8 mouse cellular contexts compared by ENCODE assay signal in genomic region chr4:46450020-46450518, GRCm38 (mm10). TPM values are rescaled to one million over a fixed set of nuclear protein-coding genes. Genes with fewer than 3 reads are reported as not detected.
DNase-seq lines count a peak whose midpoint lies in the region; ATAC-seq and TF ChIP-seq lines count a peak whose summit lies in the region.

No protein-coding gene starts in this region.

- peak overlapping the region; percentile 44 for H3K4me2 ChIP-seq in embryonic facial prominence, embryonic 11.5 days (ENCODE audit: low read depth, low read length)
- H3K4me2 ChIP-seq in hindbrain, embryonic 16.5 days (ENCODE audit: low read length) = peak overlapping the region; percentile 76
- H3K4me2 ChIP-seq in midbrain, embryonic 16.5 days (ENCODE audit: low read length) = peak overlapping the region; percentile 87

- peak overlapping the region; percentile 99 for H3K9ac ChIP-seq in embryonic facial prominence, embryonic 11.5 days (replicated peaks; ENCODE audit: low read length)
- H3K9ac ChIP-seq in hindbrain, embryonic 16.5 days (ENCODE audit: low read depth, low read length) = peak overlapping the region; percentile 99
- peak overlapping the region; percentile 94 for H3K9ac ChIP-seq in midbrain, embryonic 16.5 days (ENCODE audit: low read depth, low read length)

- H3K4me3 ChIP-seq in layer of hippocampus, adult 2 months = peak overlapping the region; percentile 87
- peak overlapping the region; percentile 97 for H3K4me3 ChIP-seq in embryonic facial prominence, embryonic 11.5 days (ENCODE audit: low read depth, low read length)
- H3K4me3 ChIP-seq in hindbrain, embryonic 16.5 days (ENCODE audit: low read length) = peak overlapping the region; percentile 96
- peak overlapping the region; percentile 86 for H3K4me3 ChIP-seq in midbrain, embryonic 16.5 days (ENCODE audit: low read depth, low read length)

- 31% methylated on average over 7 of the region's 7 CpGs for WGBS in embryonic facial prominence, embryonic 11.5 days
- 33% methylated on average over 7 of the region's 7 CpGs for WGBS in hindbrain, embryonic 16.5 days
- 34% methylated on average over 7 of the region's 7 CpGs for WGBS in midbrain, embryonic 16.5 days

- no peak for ATAC-seq in embryonic facial prominence, embryonic 11.5 days (replicated peaks; ENCODE audit: insufficient number of reproducible peaks, low FRiP score, low TSS enrichment, low read depth)
- no peak for ATAC-seq in hindbrain, embryonic 16.5 days
- ATAC-seq in midbrain, embryonic 16.5 days = no peak

- no peak for TF ChIP-seq CTCF in layer of hippocampus, adult 2 months (conservative IDR thresholded peaks at IDR 0.05)

- H3K9me3 ChIP-seq in embryonic facial prominence, embryonic 11.5 days (replicated peaks; ENCODE audit: control insufficient read depth, low read length) = no peaks in the 10 kb centered on the region
- H3K9me3 ChIP-seq in hindbrain, embryonic 16.5 days (ENCODE audit: control insufficient read depth, low read length) = no peaks in the 10 kb centered on the region
- H3K9me3 ChIP-seq in midbrain, embryonic 16.5 days (replicated peaks; ENCODE audit: control insufficient read depth, low read length, poor library complexity, severe bottlenecking) = no peaks in the 10 kb centered on the region

- DNase-seq in layer of hippocampus, adult 2 months (ENCODE audit: low spot score in 2 of 2) = no peak
- DNase-seq in layer of hippocampus, postnatal 36 days = no peak
- no peak for DNase-seq in embryonic facial prominence, embryonic 11.5 days (ENCODE audit: low spot score)
- DNase-seq in cerebellum, adult 11 months = no peak
- no peak for DNase-seq in spleen, postnatal 14 days (ENCODE audit: low spot score in 2 of 2)
- DNase-seq in layer of hippocampus, adult 18-20 months (ENCODE audit: low spot score in 2 of 2) = no peak

- no peaks in the 10 kb centered on the region for H3K27me3 ChIP-seq in embryonic facial prominence, embryonic 11.5 days (ENCODE audit: control insufficient read depth, insufficient read depth, low read length)
- no peaks in the 10 kb centered on the region for H3K27me3 ChIP-seq in hindbrain, embryonic 16.5 days (replicated peaks; ENCODE audit: control insufficient read depth, insufficient read depth, low read length)
- no peaks in the 10 kb centered on the region for H3K27me3 ChIP-seq in midbrain, embryonic 16.5 days (ENCODE audit: control insufficient read depth, insufficient read depth, low read depth, low read length)

- no peaks in the 10 kb centered on the region for H3K36me3 ChIP-seq in embryonic facial prominence, embryonic 11.5 days (replicated peaks; ENCODE audit: control insufficient read depth, insufficient read depth, low read depth, low read length)
- H3K36me3 ChIP-seq in hindbrain, embryonic 16.5 days (ENCODE audit: control insufficient read depth, insufficient read depth, low read length) = no peaks in the 10 kb centered on the region
- no peaks in the 10 kb centered on the region for H3K36me3 ChIP-seq in midbrain, embryonic 16.5 days (ENCODE audit: control insufficient read depth, insufficient read depth, low read length)

- peaks cover 4% of the 10 kb centered on the region; the same call in 1 of the 2 replicates for H3K4me1 ChIP-seq in embryonic facial prominence, embryonic 11.5 days (ENCODE audit: control insufficient read depth, insufficient read depth, low read length)
- H3K4me1 ChIP-seq in hindbrain, embryonic 16.5 days (ENCODE audit: control insufficient read depth, insufficient read depth, low read depth, low read length) = peaks cover 20% of the 10 kb centered on the region
- peaks cover 13% of the 10 kb centered on the region for H3K4me1 ChIP-seq in midbrain, embryonic 16.5 days (ENCODE audit: control insufficient read depth, insufficient read depth, low read length)

- H3K27ac ChIP-seq in layer of hippocampus, adult 2 months = peak overlapping the region; percentile 97
- H3K27ac ChIP-seq in embryonic facial prominence, embryonic 11.5 days (replicated peaks; ENCODE audit: low read depth, low read length) = peak overlapping the region; percentile 99
- H3K27ac ChIP-seq in hindbrain, embryonic 16.5 days (ENCODE audit: low read depth, low read length) = peak overlapping the region; percentile 98
- H3K27ac ChIP-seq in midbrain, embryonic 16.5 days (ENCODE audit: low read length) = peak overlapping the region; percentile 95; the same call in 1 of the 2 replicates

RNA-seq across cellular contexts. Expression of gene Anp32b, which starts 0.6 kb away (rescaled TPM):
- total RNA-seq in layer of hippocampus, adult 2 months (2021) = 10 to 100 TPM; 54.4 to 56.5 TPM
- total RNA-seq in layer of hippocampus, postnatal 36 days (2021) = 10 to 100 TPM; 50.2 to 55.6 TPM
- 327 and 354 TPM in 2 replicates for polyA plus RNA-seq in embryonic facial prominence, embryonic 11.5 days (2014; fragmentation: Nextera tagmentation; extraction: Ambion mirVana)
- 72.5 and 82.4 TPM in 2 replicates for polyA plus RNA-seq in hindbrain, embryonic 16.5 days (2015; fragmentation: Nextera tagmentation; extraction: Ambion mirVana)
- polyA plus RNA-seq in midbrain, embryonic 16.5 days (2015; fragmentation: Nextera tagmentation; extraction: Ambion mirVana) = 62.6 and 70.0 TPM in 2 replicates
- 10 to 100 TPM; 54.9 to 56.1 TPM for total RNA-seq in layer of hippocampus, adult 18-20 months (2021)

RNA-seq across cellular contexts. Expression of gene Hemgn, which starts 36.8 kb away (rescaled TPM):
- not detected for total RNA-seq in layer of hippocampus, adult 2 months (2021)
- not detected for total RNA-seq in layer of hippocampus, postnatal 36 days (2021)
- 13.9 and 16.7 TPM in 2 replicates for polyA plus RNA-seq in embryonic facial prominence, embryonic 11.5 days (2014; fragmentation: Nextera tagmentation; extraction: Ambion mirVana)
- polyA plus RNA-seq in hindbrain, embryonic 16.5 days (2015; fragmentation: Nextera tagmentation; extraction: Ambion mirVana) = 0.13 and 0.26 TPM in 2 replicates
- polyA plus RNA-seq in midbrain, embryonic 16.5 days (2015; fragmentation: Nextera tagmentation; extraction: Ambion mirVana) = not detected in 2 replicates
- total RNA-seq in layer of hippocampus, adult 18-20 months (2021) = not detected

RNA-seq across cellular contexts. Expression of gene Nans, which starts 39.0 kb away (rescaled TPM):
- total RNA-seq in layer of hippocampus, adult 2 months (2021) = 10 to 100 TPM; 17.5 to 20.1 TPM
- 10 to 100 TPM; 16.1 to 19.0 TPM for total RNA-seq in layer of hippocampus, postnatal 36 days (2021)
- 90.3 and 97.6 TPM in 2 replicates for polyA plus RNA-seq in embryonic facial prominence, embryonic 11.5 days (2014; fragmentation: Nextera tagmentation; extraction: Ambion mirVana)
- polyA plus RNA-seq in hindbrain, embryonic 16.5 days (2015; fragmentation: Nextera tagmentation; extraction: Ambion mirVana) = 73.7 and 77.1 TPM in 2 replicates
- polyA plus RNA-seq in midbrain, embryonic 16.5 days (2015; fragmentation: Nextera tagmentation; extraction: Ambion mirVana) = 66.9 and 71.7 TPM in 2 replicates
- total RNA-seq in layer of hippocampus, adult 18-20 months (2021) = 10 to 100 TPM; 16.0 to 17.4 TPM
